Mouse (Mus musculus) lung, embryonic 14.5 days (tissue): Measurements from ENCODE around the gene Prkaca. TPM values are rescaled to one million over a fixed set of nuclear protein-coding genes. Genes with fewer than 3 reads are reported as not detected.

Experiments
- ATAC-seq: fragments of 200-750 bp; cut with Nextera tagmentation; 2 replicates; pipeline ENCODE4 v1.8.0; 2017; ENCODE audit warnings: mild to moderate bottlenecking, moderate TSS enrichment, moderate library complexity; ENCODE audit not compliant: insufficient read depth
- DNase-seq: peaks from one replicate; pipeline ENCODE4 v3.0.0-alpha.2; 2015
- H3K27ac ChIP-seq: fragments of 300-500 bp; sonication (generic); 2 replicates; pipeline ENCODE4 v1.5.1; 2014; ENCODE audit warnings: low read depth, mild to moderate bottlenecking, moderate library complexity
- H3K27me3 ChIP-seq: fragments of 300-500 bp; sonication (generic); 2 replicates; pipeline ENCODE4 v1.6.1; 2014; ENCODE audit warnings: low read length, control low read depth; ENCODE audit not compliant: insufficient read depth
- H3K36me3 ChIP-seq: fragments of 300-500 bp; sonication (generic); 2 replicates; pipeline ENCODE4 v1.6.1; 2014; ENCODE audit warnings: control low read depth; ENCODE audit not compliant: insufficient read depth
- H3K4me1 ChIP-seq: fragments of 300-500 bp; sonication (generic); 2 replicates; pipeline ENCODE4 v1.6.1; 2014; ENCODE audit warnings: antibody characterized with exemption, control low read depth; ENCODE audit not compliant: insufficient read depth
- H3K4me2 ChIP-seq: fragments of 300-500 bp; sonication (generic); 2 replicates; pipeline ENCODE4 v1.6.1; 2014; ENCODE audit warnings: mild to moderate bottlenecking
- H3K4me3 ChIP-seq: fragments of 300-500 bp; sonication (generic); 2 replicates; pipeline ENCODE4 v1.5.1; 2014; ENCODE audit warnings: low read depth, low read length
- H3K9ac ChIP-seq: fragments of 300-500 bp; sonication (generic); 2 replicates; pipeline ENCODE4 v1.6.1; 2014
- H3K9me3 ChIP-seq: fragments of 300-500 bp; sonication (generic); 2 replicates; pipeline ENCODE4 v1.6.1; 2016; ENCODE audit warnings: low read depth, low read length, control low read depth
- CTCF ChIP-seq: IDR thresholded peaks from 2 replicates; pipeline ENCODE4 v1.5.1; 2016; ENCODE audit warnings: antibody characterized with exemption, low read depth
- WGBS: fragments of 180-500 bp; shearing (Covaris S2); extraction: QIAGEN DNeasy Blood & Tissue Kit; methylation state at CpG from one replicate; pipeline ENCODE4 v1.1.7; 2014; 5-methylcytosine and 5-hydroxymethylcytosine counted together
- polyA plus RNA-seq: library from polyadenylated mRNA; unstranded; fragments of >200 nt; fragmentation: Nextera tagmentation; extraction: Ambion mirVana; gene quantifications from 2 replicates; pipeline ENCODE4 v1.2.1, GENCODE M21; 2014

Gene Prkaca
- polyA plus RNA-seq, 1 experiment from 2014 or later = 136 TPM

GRCm38 (mm10) chr8:83976101-83976630, 3.4 kb downstream of the Prkaca start:
- Histone ChIP-seq H3K36me3 (peaks cover 25% of the 10 kb centered on the region), H3K9ac (no peak overlapping the region), H3K9me3 (no peaks in the 10 kb centered on the region), H3K4me1 (peaks cover 9% of the 10 kb centered on the region; the same call in 1 of the 2 replicates), H3K4me3 (no peak overlapping the region), H3K27me3 (no peaks in the 10 kb centered on the region), H3K27ac (no peak overlapping the region), H3K4me2 (no peak overlapping the region)
- TF ChIP-seq CTCF = peak; percentile 35
- no peak for ATAC-seq
- no peak for DNase-seq
- WGBS = 78% methylated on average over 4 of the region's 4 CpGs

- DNase-seq (no peak), ATAC-seq (no peak)
- Histone ChIP-seq H3K4me3 (no peak overlapping the region), H3K9me3 (no peaks in the 10 kb centered on the region), H3K4me1 (peaks cover 9% of the 10 kb centered on the region; the same call in 1 of the 2 replicates), H3K27ac (no peak overlapping the region), H3K36me3 (peaks cover 32% of the 10 kb centered on the region), H3K4me2 (no peak overlapping the region), H3K27me3 (no peaks in the 10 kb centered on the region), H3K9ac (no peak overlapping the region)
- TF ChIP-seq CTCF = peak; percentile 14; the same call in 1 of the 2 replicates
- 84% methylated on average over 5 of the region's 5 CpGs for WGBS
Measured at GRCm38 (mm10) chr8:83976779-83977350, 4.1 kb downstream of the Prkaca start.

- no peak for ATAC-seq
- no peaks in the 10 kb centered on the region for H3K27me3 ChIP-seq
- H3K4me1 ChIP-seq = peaks cover 9% of the 10 kb centered on the region; the same call in 1 of the 2 replicates
- DNase-seq = peak; percentile 41
- H3K27ac ChIP-seq = no peak overlapping the region
- H3K36me3 ChIP-seq = peaks cover 40% of the 10 kb centered on the region
- H3K4me2 ChIP-seq = 0 out of 2 replicates have a peak overlapping the region, but pooled peaks have one; percentile 18
- H3K9ac ChIP-seq = 0 out of 2 replicates have a peak overlapping the region, but pooled peaks have one; percentile 23
- no peak for TF ChIP-seq CTCF
- H3K4me3 ChIP-seq = no peak overlapping the region
- 49% methylated on average over 6 of the region's 6 CpGs for WGBS
- H3K9me3 ChIP-seq = no peaks in the 10 kb centered on the region
Measured at GRCm38 (mm10) chr8:83977646-83978045, 4.9 kb downstream of the Prkaca start.

- 69% methylated on average over 9 of the region's 9 CpGs for WGBS
- DNase-seq = no peak
- no peak for TF ChIP-seq CTCF
- no peak overlapping the region for H3K4me2 ChIP-seq
- H3K27ac ChIP-seq = no peak overlapping the region
- peaks cover 9% of the 10 kb centered on the region; the same call in 1 of the 2 replicates for H3K4me1 ChIP-seq
- peaks cover 45% of the 10 kb centered on the region for H3K36me3 ChIP-seq
- H3K9ac ChIP-seq = peak overlapping the region; percentile 23; the same call in 1 of the 2 replicates
- no peaks in the 10 kb centered on the region for H3K27me3 ChIP-seq
- H3K4me3 ChIP-seq = no peak overlapping the region
- no peaks in the 10 kb centered on the region for H3K9me3 ChIP-seq
- ATAC-seq = no peak
Measured at GRCm38 (mm10) chr8:83978200-83978599, 5.4 kb downstream of the Prkaca start.

- ATAC-seq (no peak; the same call in 1 of the 2 replicates), DNase-seq (no peak)
- H3K4me3 ChIP-seq = no peak overlapping the region
- no peak overlapping the region for H3K27ac ChIP-seq
- no peak for TF ChIP-seq CTCF
- H3K9me3 ChIP-seq = no peaks in the 10 kb centered on the region
- no peak overlapping the region for H3K4me2 ChIP-seq
- H3K9ac ChIP-seq = no peak overlapping the region
- peaks cover 9% of the 10 kb centered on the region; the same call in 1 of the 2 replicates for H3K4me1 ChIP-seq
- H3K36me3 ChIP-seq = peaks cover 64% of the 10 kb centered on the region
- H3K27me3 ChIP-seq = no peaks in the 10 kb centered on the region
- WGBS = 82% methylated on average over 1 of the region's 1 CpGs
Measured at GRCm38 (mm10) chr8:83980250-83980649, 7.5 kb downstream of the Prkaca start.

GRCm38 (mm10) chr8:83980845-83981244, 8.1 kb downstream of the Prkaca start:
- no peak for TF ChIP-seq CTCF
- peaks cover 68% of the 10 kb centered on the region for H3K36me3 ChIP-seq
- no peak overlapping the region for H3K27ac ChIP-seq

GRCm38 (mm10) chr8:83981533-83981932, 8.7 kb downstream of the Prkaca start:
- H3K9me3 ChIP-seq = no peaks in the 10 kb centered on the region
- no peak overlapping the region for H3K4me3 ChIP-seq
- no peak for ATAC-seq
- peaks cover 9% of the 10 kb centered on the region; the same call in 1 of the 2 replicates for H3K4me1 ChIP-seq
- WGBS = 95% methylated on average over 7 of the region's 7 CpGs
- H3K4me2 ChIP-seq = no peak overlapping the region
- H3K27ac ChIP-seq = no peak overlapping the region
- no peak overlapping the region for H3K9ac ChIP-seq
- H3K36me3 ChIP-seq = peaks cover 75% of the 10 kb centered on the region
- no peak for DNase-seq
- TF ChIP-seq CTCF = no peak
- no peaks in the 10 kb centered on the region for H3K27me3 ChIP-seq

More at GRCm38 (mm10) chr8:83980845-83981244, 8.1 kb downstream of the Prkaca start:
- Histone ChIP-seq H3K9ac (no peak overlapping the region), H3K4me3 (no peak overlapping the region), H3K4me1 (peaks cover 9% of the 10 kb centered on the region; the same call in 1 of the 2 replicates), H3K9me3 (no peaks in the 10 kb centered on the region), H3K27me3 (no peaks in the 10 kb centered on the region), H3K4me2 (no peak overlapping the region)
- DNase-seq (no peak), ATAC-seq (no peak)
- WGBS = 81% methylated on average over 8 of the region's 8 CpGs
